Mouse (Mus musculus) myocyte (in vitro differentiated cells): Measurements from ENCODE around the gene Epc2. TPM values are rescaled to one million over a fixed set of nuclear protein-coding genes. Genes with fewer than 3 reads are reported as not detected.

Experiments used
- H3K27me3 ChIP-seq: one replicate; pipeline ENCODE4 v1.6.1; 2011; ENCODE audit not compliant: control insufficient read depth, insufficient read depth, insufficient read length
- H3K36me3 ChIP-seq: one replicate; pipeline ENCODE4 v1.6.1; 2011; ENCODE audit not compliant: control insufficient read depth, insufficient read depth
- H3K4me2 ChIP-seq: one replicate; pipeline ENCODE4 v1.6.1; 2011; ENCODE audit warnings: low read depth, control low read depth
- H3K4me3 ChIP-seq: one replicate; pipeline ENCODE4 v1.5.1; 2011; ENCODE audit warnings: mild to moderate bottlenecking, control low read depth, moderate library complexity
- H3K79me2 ChIP-seq: one replicate; pipeline ENCODE4 v1.6.1; 2011; ENCODE audit not compliant: control insufficient read depth, insufficient read depth
- H3ac ChIP-seq: one replicate; pipeline ENCODE4 v1.6.1; 2011; ENCODE audit not compliant: control insufficient read depth, insufficient read length
- CEBPB ChIP-seq: IDR thresholded peaks from 2 replicates; pipeline ENCODE4 v1.6.1; 2011; ENCODE audit warnings: mild to moderate bottlenecking, moderate library complexity; ENCODE audit not compliant: poor library complexity, insufficient read depth, severe bottlenecking
- E2F4 ChIP-seq: IDR thresholded peaks from one replicate; pipeline ENCODE4 v1.6.1; 2011; ENCODE audit warnings: mild to moderate bottlenecking, control low read depth, moderate library complexity; ENCODE audit not compliant: insufficient read depth
- MAX ChIP-seq: IDR thresholded peaks from one replicate; pipeline ENCODE4 v1.6.1; 2011; ENCODE audit warnings: low read depth, mild to moderate bottlenecking, control low read depth
- MYOD1 ChIP-seq, 3 experiments: IDR thresholded peaks; one replicate each; pipeline ENCODE4 v1.6.1; 2011; ENCODE audit warnings: control low read depth in 2 of 3, low read depth in 2 of 3, mild to moderate bottlenecking in 2 of 3, moderate library complexity in 1 of 3; ENCODE audit not compliant: insufficient read length in 2 of 3, control insufficient read depth in 1 of 3
- MYOG ChIP-seq, 3 experiments: IDR thresholded peaks; one replicate each; pipeline ENCODE4 v1.6.1; 2011; ENCODE audit warnings: control low read depth in 2 of 3, low read depth in 2 of 3, mild to moderate bottlenecking in 2 of 3; ENCODE audit not compliant: insufficient read length in 2 of 3, control insufficient read depth in 1 of 3, insufficient read depth in 1 of 3
- POLR2A ChIP-seq: IDR thresholded peaks from one replicate; pipeline ENCODE4 v1.6.1; 2011; ENCODE audit warnings: low read depth, mild to moderate bottlenecking, control low read depth, moderate library complexity; ENCODE audit not compliant: insufficient read length
- POLR2AphosphoS2 ChIP-seq: IDR thresholded peaks from one replicate; pipeline ENCODE4 v1.6.1; 2011; ENCODE audit warnings: low read depth, control low read depth; ENCODE audit not compliant: insufficient read length
- REST ChIP-seq: IDR thresholded peaks from one replicate; pipeline ENCODE4 v1.6.1; 2011; ENCODE audit warnings: mild to moderate bottlenecking, control low read depth, moderate library complexity; ENCODE audit not compliant: insufficient read depth, insufficient read length
- SRF ChIP-seq: IDR thresholded peaks from one replicate; pipeline ENCODE4 v1.6.1; 2011; ENCODE audit warnings: low read depth; ENCODE audit not compliant: control insufficient read depth, insufficient read length
- TCF12 ChIP-seq: IDR thresholded peaks from one replicate; pipeline ENCODE4 v1.6.1; 2011; ENCODE audit warnings: mild to moderate bottlenecking, control low read depth; ENCODE audit not compliant: poor library complexity, insufficient read depth, severe bottlenecking
- TCF3 ChIP-seq: IDR thresholded peaks from one replicate; pipeline ENCODE4 v1.6.1; 2011; ENCODE audit warnings: low read depth, control low read depth; ENCODE audit not compliant: insufficient read length
- USF1 ChIP-seq: IDR thresholded peaks from one replicate; pipeline ENCODE4 v1.6.1; 2011; ENCODE audit warnings: low read depth, mild to moderate bottlenecking, control low read depth, moderate library complexity
- polyA plus RNA-seq: library from polyadenylated mRNA; unstranded; fragments of >200 nt; fragmentation: generic; extraction: Trizol; gene quantifications from one replicate; pipeline ENCODE4 v1.2.1, GENCODE M21; 2012; ENCODE audit warnings: missing spikeins

Gene Epc2
- polyA plus RNA-seq, 1 experiment = 4.5 TPM

DNA sequence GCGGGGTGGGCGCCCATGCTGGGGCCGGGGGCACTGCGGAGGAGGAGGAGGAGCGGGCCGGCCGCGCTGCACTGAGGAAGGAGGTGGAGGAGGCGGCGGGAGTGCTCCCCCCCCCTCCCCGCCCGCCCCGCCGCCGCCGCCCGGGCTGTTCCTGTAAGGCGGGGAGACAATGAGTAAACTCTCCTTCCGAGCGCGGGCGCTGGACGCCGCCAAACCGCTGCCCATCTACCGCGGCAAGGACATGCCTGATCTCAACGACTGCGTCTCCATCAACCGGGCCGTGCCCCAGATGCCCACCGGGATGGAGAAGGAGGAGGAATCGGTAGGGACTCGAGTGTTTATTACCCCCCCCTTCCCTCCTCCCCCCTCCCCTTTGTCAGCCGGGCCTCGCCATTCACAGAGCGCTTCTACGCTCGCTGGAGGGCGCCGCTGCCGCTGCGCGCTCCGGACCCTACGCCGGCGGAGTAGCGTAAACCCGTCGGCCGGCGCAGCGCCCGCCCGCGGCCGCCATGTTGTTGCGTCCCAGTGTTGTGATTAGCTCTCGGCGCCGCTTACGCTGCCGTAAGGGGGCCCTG lies 438 bp downstream of the Epc2 start:
- Histone ChIP-seq H3K4me2 (no peak overlapping the region), H3ac (peak overlapping the region; percentile 85), H3K4me3 (peak overlapping the region; percentile 92), H3K79me2 (peaks cover 47% of the 10 kb centered on the region), H3K27me3 (no peaks in the 10 kb centered on the region), H3K36me3 (no peaks in the 10 kb centered on the region)
- no peak for TF ChIP-seq TCF12
- no peak for TF ChIP-seq MAX
- peak in 1 of 3 experiments; percentile 11 for TF ChIP-seq MYOG (IDR thresholded peaks at IDR 0.05; ENCODE audit: control insufficient read depth in 1 of 3, insufficient read depth in 1 of 3, insufficient read length in 2 of 3, low read depth in 2 of 3)
- TF ChIP-seq SRF = no peak
- no peak for TF ChIP-seq REST

DNA sequence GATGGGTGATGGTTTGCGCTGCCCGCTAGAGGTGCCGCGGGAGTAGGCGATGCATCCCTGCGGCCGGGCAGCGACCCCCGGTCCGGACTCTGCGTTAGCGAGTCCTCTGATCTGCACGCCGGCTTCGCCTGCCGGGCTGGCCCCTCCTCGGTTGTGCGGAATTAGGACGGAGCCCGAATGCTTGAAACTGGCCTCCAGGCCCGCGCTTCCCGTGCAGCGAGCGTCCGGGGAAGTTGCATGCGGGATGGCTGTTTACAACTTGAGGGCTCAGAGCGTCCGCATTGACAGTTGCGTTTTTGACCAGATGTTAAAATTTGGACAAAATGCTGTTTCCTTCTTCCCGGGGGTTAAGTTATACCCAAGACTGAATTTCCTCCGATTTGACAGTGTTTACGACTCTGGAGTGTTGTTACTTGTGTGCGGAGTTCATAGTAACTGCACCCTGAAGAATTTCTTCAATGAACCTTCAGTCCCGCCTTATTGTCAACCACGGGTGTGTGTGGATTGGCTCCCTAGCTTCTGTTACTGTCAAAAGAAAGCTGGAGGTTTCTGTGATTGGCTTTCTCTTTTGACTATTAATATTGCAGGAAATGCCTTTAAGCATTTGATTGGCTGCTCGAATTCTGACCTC lies 1.3 kb downstream of the Epc2 start:
- Histone ChIP-seq H3K36me3 (no peaks in the 10 kb centered on the region), H3K79me2 (peaks cover 55% of the 10 kb centered on the region), H3K27me3 (no peaks in the 10 kb centered on the region), H3K4me2 (peak overlapping the region; percentile 94), H3K4me3 (peak overlapping the region; percentile 92), H3ac (peak overlapping the region; percentile 85)
- no peak for TF ChIP-seq MAX
- no peak for TF ChIP-seq POLR2AphosphoS2
- TF ChIP-seq E2F4 = no peak
- TF ChIP-seq MYOD1 (IDR thresholded peaks at IDR 0.05; ENCODE audit: control insufficient read depth in 1 of 3, insufficient read length in 2 of 3, low read depth in 2 of 3) = no peak
- no peak for TF ChIP-seq POLR2A
- no peak for TF ChIP-seq SRF
- no peak for TF ChIP-seq MYOG (IDR thresholded peaks at IDR 0.05; ENCODE audit: control insufficient read depth in 1 of 3, insufficient read depth in 1 of 3, insufficient read length in 2 of 3, low read depth in 2 of 3)
- TF ChIP-seq REST = no peak
- TF ChIP-seq CEBPB = no peak

DNA sequence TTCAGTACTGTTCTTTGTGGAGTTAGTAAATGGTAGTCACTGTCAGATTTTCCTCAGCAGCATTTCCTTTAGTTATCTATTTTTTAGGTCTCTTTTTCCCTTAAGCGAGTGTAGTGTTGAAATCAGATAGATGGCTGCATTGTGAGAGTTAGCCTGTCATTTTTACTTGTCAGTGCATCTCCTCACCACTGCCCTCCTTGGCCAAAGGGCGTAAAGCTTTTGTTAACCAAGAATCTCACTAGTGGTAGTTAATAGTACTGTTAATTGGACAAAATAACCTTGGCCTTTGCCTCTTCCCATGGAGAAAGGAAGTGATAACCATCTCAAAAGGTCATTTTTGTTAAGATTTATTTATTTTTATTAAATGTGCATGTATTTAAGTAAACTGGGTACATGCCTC lies 6.5 kb downstream of the Epc2 start:
- Histone ChIP-seq H3K4me3 (no peak overlapping the region), H3K36me3 (no peaks in the 10 kb centered on the region), H3K27me3 (no peaks in the 10 kb centered on the region), H3ac (no peak overlapping the region), H3K4me2 (no peak overlapping the region), H3K79me2 (peaks cover 100% of the 10 kb centered on the region)
- no peak for TF ChIP-seq E2F4
- no peak for TF ChIP-seq POLR2A
- TF ChIP-seq MYOG (IDR thresholded peaks at IDR 0.05; ENCODE audit: control insufficient read depth in 1 of 3, insufficient read depth in 1 of 3, insufficient read length in 2 of 3, low read depth in 2 of 3) = no peak
- TF ChIP-seq POLR2AphosphoS2 = no peak
- no peak for TF ChIP-seq USF1
- no peak for TF ChIP-seq MYOD1 (IDR thresholded peaks at IDR 0.05; ENCODE audit: control insufficient read depth in 1 of 3, insufficient read length in 2 of 3, low read depth in 2 of 3)
- no peak for TF ChIP-seq REST
- no peak for TF ChIP-seq TCF12
- TF ChIP-seq TCF3 = no peak
- no peak for TF ChIP-seq CEBPB
- TF ChIP-seq SRF = no peak
- TF ChIP-seq MAX = no peak

DNA sequence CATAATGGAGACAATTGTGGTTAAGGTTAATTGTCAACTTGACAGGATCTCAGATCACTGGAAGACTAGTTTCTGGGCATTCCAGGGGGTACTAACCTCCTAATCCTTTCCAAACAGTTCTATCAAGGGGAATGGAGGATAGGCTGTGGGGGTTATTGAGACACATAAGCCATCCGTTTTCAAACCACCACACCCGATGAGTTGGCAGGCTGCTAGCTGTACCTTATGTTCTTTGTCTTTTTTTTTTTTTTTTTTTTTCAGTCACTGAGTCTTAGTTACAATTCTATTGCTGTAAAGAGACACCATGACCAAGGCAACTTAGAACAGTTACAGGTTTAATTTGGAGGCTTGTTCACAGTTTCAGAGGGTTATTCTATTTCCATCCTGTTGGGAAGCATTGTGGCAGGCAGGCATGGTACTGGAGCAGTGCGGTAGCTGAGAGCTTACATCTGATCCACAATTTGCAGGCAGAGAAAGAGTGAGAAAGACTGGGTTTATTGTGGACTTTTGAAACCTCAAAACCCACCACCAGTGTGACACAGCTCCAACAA lies 14.5 kb downstream of the Epc2 start:
- Histone ChIP-seq H3K27me3 (no peaks in the 10 kb centered on the region), H3ac (no peak overlapping the region), H3K36me3 (no peaks in the 10 kb centered on the region), H3K4me2 (no peak overlapping the region), H3K79me2 (peaks cover 99% of the 10 kb centered on the region), H3K4me3 (no peak overlapping the region)
- TF ChIP-seq MYOD1 (IDR thresholded peaks at IDR 0.05; ENCODE audit: control insufficient read depth in 1 of 3, insufficient read length in 2 of 3, low read depth in 2 of 3) = no peak
- no peak for TF ChIP-seq SRF
- no peak for TF ChIP-seq POLR2A
- no peak for TF ChIP-seq MAX
- TF ChIP-seq TCF12 = no peak
- no peak for TF ChIP-seq POLR2AphosphoS2
- TF ChIP-seq USF1 = no peak
- no peak for TF ChIP-seq TCF3
- no peak for TF ChIP-seq CEBPB
- TF ChIP-seq REST = no peak
- TF ChIP-seq E2F4 = no peak
- no peak for TF ChIP-seq MYOG (IDR thresholded peaks at IDR 0.05; ENCODE audit: control insufficient read depth in 1 of 3, insufficient read depth in 1 of 3, insufficient read length in 2 of 3, low read depth in 2 of 3)

DNA sequence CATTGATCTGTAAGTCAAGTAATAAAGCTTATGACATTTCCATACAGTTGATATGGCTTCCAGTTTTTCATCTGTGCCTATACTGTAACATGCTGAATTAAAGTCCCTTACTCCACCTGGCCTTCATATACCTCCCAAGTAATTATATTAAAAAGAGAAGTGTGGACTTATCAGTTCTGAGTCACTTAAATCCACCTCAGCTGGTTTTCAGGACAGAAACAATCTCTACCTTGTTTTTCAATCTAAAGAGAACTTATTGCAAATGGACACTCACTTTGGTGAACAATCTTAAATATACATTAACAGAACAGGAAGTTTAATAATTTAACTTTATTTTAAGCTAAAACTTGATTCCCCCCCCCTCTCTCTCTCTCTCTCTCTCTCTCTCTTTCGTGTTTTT lies 15.8 kb downstream of the Epc2 start:
- Histone ChIP-seq H3K27me3 (no peaks in the 10 kb centered on the region), H3K4me3 (no peak overlapping the region), H3K36me3 (no peaks in the 10 kb centered on the region), H3K79me2 (peaks cover 99% of the 10 kb centered on the region), H3K4me2 (no peak overlapping the region), H3ac (no peak overlapping the region)
- no peak for TF ChIP-seq E2F4
- no peak for TF ChIP-seq CEBPB
- no peak for TF ChIP-seq MYOD1 (IDR thresholded peaks at IDR 0.05; ENCODE audit: control insufficient read depth in 1 of 3, insufficient read length in 2 of 3, low read depth in 2 of 3)
- no peak for TF ChIP-seq TCF3
- TF ChIP-seq POLR2A = no peak
- no peak for TF ChIP-seq SRF
- no peak for TF ChIP-seq MYOG (IDR thresholded peaks at IDR 0.05; ENCODE audit: control insufficient read depth in 1 of 3, insufficient read depth in 1 of 3, insufficient read length in 2 of 3, low read depth in 2 of 3)
- no peak for TF ChIP-seq POLR2AphosphoS2
- no peak for TF ChIP-seq TCF12
- no peak for TF ChIP-seq REST
- TF ChIP-seq USF1 = no peak
- no peak for TF ChIP-seq MAX
